8 mouse cellular contexts compared by ENCODE assay signal in the genomic region with DNA sequence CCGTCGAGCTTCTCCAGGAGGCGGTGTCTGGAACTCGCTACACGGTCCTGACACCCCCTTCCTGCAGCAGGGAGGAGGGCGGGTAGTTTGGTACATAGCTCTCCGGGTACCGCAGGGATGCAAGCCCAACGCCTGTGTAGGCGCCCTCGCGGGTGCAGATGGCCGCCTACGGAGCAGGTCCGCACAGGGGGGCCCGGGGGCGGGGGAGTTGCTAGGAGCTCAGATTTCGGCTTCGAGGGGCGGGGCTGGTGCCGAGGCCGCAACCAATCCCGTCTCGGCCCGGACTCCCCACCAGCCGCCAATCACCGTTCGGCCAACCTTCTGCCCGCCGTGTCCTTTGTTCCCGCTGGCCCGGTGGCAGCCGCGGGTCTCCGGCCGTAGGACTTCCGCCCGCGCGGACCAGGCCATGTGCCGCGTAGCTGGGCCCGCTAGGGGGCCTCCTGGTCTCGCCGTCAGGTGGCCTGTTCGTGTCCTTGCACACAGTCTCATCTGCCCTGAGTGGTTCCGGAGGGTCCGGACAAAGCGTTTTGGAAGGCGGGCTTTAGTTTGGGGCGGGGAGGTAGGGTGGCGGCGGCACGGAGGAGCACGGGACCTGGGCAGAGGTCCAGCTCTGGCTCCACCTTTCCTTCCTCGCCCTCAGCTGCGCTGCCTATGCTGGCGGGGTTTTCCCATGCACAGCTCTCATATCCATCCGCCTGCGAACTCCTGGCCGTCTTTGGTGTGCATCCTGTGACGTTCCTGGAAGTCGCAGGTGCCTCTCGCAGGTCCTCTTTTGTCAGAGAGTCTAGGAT. TPM values are rescaled to one million over a fixed set of nuclear protein-coding genes. Genes with fewer than 3 reads are reported as not detected.
A peak's percentile ranks its signal among the peaks of the same experiment; 100 is the strongest.
DNase-seq lines count a peak whose midpoint lies in the region; ATAC-seq and TF ChIP-seq lines count a peak whose summit lies in the region.

No protein-coding gene starts in this region.

- ATAC-seq in forebrain, embryonic 16.5 days = peak; percentile 85
- ATAC-seq in neural tube, embryonic 15.5 days (ENCODE audit: low FRiP score) = peak; percentile 89

- no peaks in the 10 kb centered on the region for H3K27me3 ChIP-seq in ES-Bruce4 (ENCODE audit: control insufficient read depth, insufficient read depth, low read length, poor library complexity, severe bottlenecking)
- H3K27me3 ChIP-seq in forebrain, embryonic 16.5 days (replicated peaks; ENCODE audit: control insufficient read depth, insufficient read depth, low read length) = no peaks in the 10 kb centered on the region
- no peaks in the 10 kb centered on the region for H3K27me3 ChIP-seq in neural tube, embryonic 15.5 days (replicated peaks)

- peak; percentile 92 to 96 for DNase-seq in cerebellum, adult 18-20 months
- DNase-seq in heart, postnatal 25 days (ENCODE audit: low spot score) = peak; percentile 95
- DNase-seq in layer of hippocampus, adult 2 months (ENCODE audit: low spot score in 2 of 2) = peak; percentile 94 to 96
- peak; percentile 95 for DNase-seq in lung, adult 2 months
- DNase-seq in testis, postnatal 14 days (ENCODE audit: low spot score) = peak; percentile 94

- peaks cover 12% of the 10 kb centered on the region for H3K4me1 ChIP-seq in ES-Bruce4 (ENCODE audit: control insufficient read depth, insufficient read depth, low read length)
- peaks cover 54% of the 10 kb centered on the region for H3K4me1 ChIP-seq in forebrain, embryonic 16.5 days (replicated peaks; ENCODE audit: control insufficient read depth, insufficient read depth, low read length)
- peaks cover 27% of the 10 kb centered on the region for H3K4me1 ChIP-seq in lung, adult 2 months (ENCODE audit: control insufficient read depth, insufficient read depth, low read length)
- H3K4me1 ChIP-seq in neural tube, embryonic 15.5 days = peaks cover 64% of the 10 kb centered on the region

- H3K36me3 ChIP-seq in ES-Bruce4 (ENCODE audit: control insufficient read depth, insufficient read depth, low read length, poor library complexity, severe bottlenecking) = no peaks in the 10 kb centered on the region
- no peaks in the 10 kb centered on the region for H3K36me3 ChIP-seq in forebrain, embryonic 16.5 days (ENCODE audit: control insufficient read depth, insufficient read depth)
- no peaks in the 10 kb centered on the region for H3K36me3 ChIP-seq in neural tube, embryonic 15.5 days

- peak overlapping the region; percentile 99 for H3K27ac ChIP-seq in ES-Bruce4 (ENCODE audit: insufficient read depth, low read length)
- H3K27ac ChIP-seq in forebrain, embryonic 16.5 days (ENCODE audit: low read length) = peak overlapping the region; percentile 99
- peak overlapping the region; percentile 99 for H3K27ac ChIP-seq in layer of hippocampus, adult 2 months
- peak overlapping the region; percentile 90 for H3K27ac ChIP-seq in neural tube, embryonic 15.5 days (replicated peaks)

- peak overlapping the region; percentile 82 for H3K9ac ChIP-seq in ES-Bruce4 (ENCODE audit: low read depth, poor library complexity, severe bottlenecking)
- peak overlapping the region; percentile 92 for H3K9ac ChIP-seq in forebrain, embryonic 16.5 days (replicated peaks; ENCODE audit: low read depth, low read length)
- peak overlapping the region; percentile 63 for H3K9ac ChIP-seq in neural tube, embryonic 15.5 days (replicated peaks)

- under 1% methylated on average over 58 of the region's 64 CpGs for WGBS in forebrain, embryonic 16.5 days
- under 1% methylated on average over 64 of the region's 64 CpGs for WGBS in lung, adult 2 months
- under 1% methylated on average over 63 of the region's 64 CpGs for WGBS in neural tube, embryonic 15.5 days

- intact Hi-C loops in heart, postnatal 25 days (cut with DNase I) = loop anchor here (2.0 kb wide), 1 partner anchor 15 kb away; no protein-coding TSS in a partner anchor

- no peak for TF ChIP-seq CTCF in ES-Bruce4 (IDR thresholded peaks at IDR 0.05; ENCODE audit: low read depth, low read length)
- TF ChIP-seq CTCF in layer of hippocampus, adult 2 months (conservative IDR thresholded peaks at IDR 0.05) = peak; percentile 80
- peak; percentile 37 for TF ChIP-seq CTCF in lung, adult 2 months (IDR thresholded peaks at IDR 0.05; ENCODE audit: insufficient read depth, low read length)

- no peaks in the 10 kb centered on the region for H3K9me3 ChIP-seq in ES-Bruce4 (replicated peaks; ENCODE audit: control insufficient read depth, insufficient read depth, low read length, poor library complexity, severe bottlenecking)
- H3K9me3 ChIP-seq in forebrain, embryonic 16.5 days (ENCODE audit: control insufficient read depth, low read length) = no peaks in the 10 kb centered on the region
- H3K9me3 ChIP-seq in neural tube, embryonic 15.5 days (replicated peaks) = no peaks in the 10 kb centered on the region

- no peak for TF ChIP-seq POLR2A in ES-Bruce4 (IDR thresholded peaks at IDR 0.05; ENCODE audit: insufficient read depth, low read length)
- TF ChIP-seq POLR2A in lung, adult 2 months (IDR thresholded peaks at IDR 0.05; ENCODE audit: borderline replicate concordance, extremely low read depth, low read depth, low read length) = peak; percentile 89; the same call in 1 of the 2 replicates

- peak overlapping the region; percentile 76 for H3K4me2 ChIP-seq in forebrain, embryonic 16.5 days (ENCODE audit: low read length)
- peak overlapping the region; percentile 77 for H3K4me2 ChIP-seq in neural tube, embryonic 15.5 days

- H3K4me3 ChIP-seq in ES-Bruce4 (ENCODE audit: low read depth, low read length) = peak overlapping the region; percentile 78
- peak overlapping the region; percentile 62 for H3K4me3 ChIP-seq in forebrain, embryonic 16.5 days (replicated peaks; ENCODE audit: low read length)
- H3K4me3 ChIP-seq in layer of hippocampus, adult 2 months = peak overlapping the region; percentile 61
- peak overlapping the region; percentile 65 for H3K4me3 ChIP-seq in lung, adult 2 months (replicated peaks; ENCODE audit: extremely low read depth, low read depth, low read length)
- peak overlapping the region; percentile 46 for H3K4me3 ChIP-seq in neural tube, embryonic 15.5 days (replicated peaks)

- TF ChIP-seq EP300 in ES-Bruce4 (IDR thresholded peaks at IDR 0.05; ENCODE audit: insufficient read depth, low read depth, low read length) = no peak

RNA-seq across cellular contexts. Expression of a gene that starts 22.4 kb away (rescaled TPM):
- 3,893 and 3,930 TPM in 2 replicates for polyA plus RNA-seq in ES-Bruce4 (2011; ENCODE audit: insufficient read depth, insufficient read length, low read depth, missing spikeins)
- polyA plus RNA-seq in forebrain, embryonic 16.5 days (2015; fragmentation: Nextera tagmentation; extraction: Ambion mirVana) = 1,987 and 2,275 TPM in 2 replicates
- total RNA-seq in heart, postnatal 25 days (2021) = 100 to 1,000 TPM; 231 to 265 TPM
- 100 to 1,000 TPM; 478 to 491 TPM for total RNA-seq in layer of hippocampus, adult 2 months (2021)
- polyA plus RNA-seq in lung, adult 2 months (2012; rRNA removed) = 751 and 980 TPM in 2 replicates
- polyA plus RNA-seq in neural tube, embryonic 15.5 days (2015; fragmentation: Nextera tagmentation; extraction: Ambion mirVana) = 1,254 and 1,565 TPM in 2 replicates

Comparison
In these comparisons a context has a peak if more than half of its experiments do, and no peak if none do; other contexts are left out.
1. Peak in every context shown above with its lines: DNase-seq, ATAC-seq, H3K4me3 ChIP-seq and H3K27ac ChIP-seq.